Mouse (Mus musculus) gastrocnemius, postnatal 36 days (tissue): ENCODE measurements around the gene E130308A19Rik. TPM values are rescaled to one million over a fixed set of nuclear protein-coding genes. Genes with fewer than 3 reads are reported as not detected.
A peak's percentile ranks its signal among the peaks of the same experiment; 100 is the strongest.
"Not testable (repeated sequence)": the region's sequence is repeated elsewhere in the genome, so short reads cannot be mapped to it uniquely, and the experiment has no call there.

Experiments
- DNase-seq, 2 experiments: peaks; one replicate each; pipeline ENCODE4 v3.0.0; 2022
- intact Hi-C: fragments of 180-260 bp; cut with DNase I; formaldehyde crosslinking; loops from one replicate; pipeline ENCODE4 v1.15.1; 2025
- total RNA-seq, 2 experiments: library from RNA; stranded (reverse); gene quantifications; 2 replicates each; pipeline ENCODE4 v1.2.3; 2021

The E130308A19Rik gene
- total RNA-seq, 2 experiments from 2014 or later, result 3.1 to 4.5 TPM

DNA sequence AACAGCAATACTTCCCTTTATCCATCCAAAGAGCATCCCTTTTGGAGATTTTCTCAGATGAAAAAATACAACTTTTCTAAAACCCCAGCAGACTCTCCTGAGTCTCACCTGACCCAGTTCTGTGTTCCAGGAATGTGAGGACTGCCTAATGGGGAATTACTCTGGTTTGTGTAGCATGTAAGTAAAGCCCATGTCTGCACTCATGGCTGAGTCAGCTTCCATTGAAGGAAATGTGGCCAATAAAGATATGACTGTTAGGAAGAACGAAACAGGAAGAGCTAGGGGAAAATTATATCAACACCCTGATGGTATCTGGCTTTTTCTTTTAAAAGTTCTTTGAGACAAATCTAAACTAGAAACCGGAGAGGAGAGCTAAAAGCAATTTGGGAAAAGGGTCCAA is 141.7 kb downstream of the E130308A19Rik start:
- intact Hi-C loops, result loop anchor here (10.0 kb wide), 1 partner anchor 403 kb away; no protein-coding TSS in a partner anchor
- no peak for DNase-seq

DNA sequence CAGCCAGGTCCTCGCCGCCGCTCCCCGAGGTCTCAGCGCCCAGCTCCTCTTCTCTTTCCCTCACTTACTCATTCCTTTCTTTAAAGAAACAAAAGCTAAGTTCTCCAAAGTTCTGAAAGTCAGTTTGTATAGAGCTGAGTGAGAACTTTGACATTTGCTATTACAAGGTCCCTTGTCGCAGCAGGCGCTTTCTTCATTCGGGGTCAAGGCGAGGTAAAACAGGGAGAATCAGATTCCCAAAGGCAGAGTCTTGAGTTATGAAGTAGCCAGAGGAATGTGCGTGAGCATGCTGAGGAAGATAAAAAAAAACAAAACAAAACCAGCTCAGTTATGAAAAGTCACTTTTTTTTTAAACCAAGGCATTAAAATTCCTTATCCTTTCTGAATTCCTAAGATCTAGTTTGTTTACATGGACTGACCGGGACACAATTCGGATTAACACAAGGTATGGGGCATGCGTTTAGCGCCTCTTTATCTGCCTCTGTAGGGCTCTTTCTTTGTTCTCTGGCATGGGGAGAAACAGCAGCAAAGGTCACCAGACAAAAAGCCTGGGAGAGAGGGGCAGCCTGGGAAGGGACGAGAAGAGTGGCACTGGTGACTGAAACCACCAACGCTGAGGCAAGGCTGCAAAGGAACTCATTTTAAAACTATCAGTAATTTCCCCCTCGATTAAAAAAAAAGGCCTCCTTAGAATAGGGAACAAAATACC is 146.3 kb downstream of the E130308A19Rik start:
- no peak for DNase-seq
- intact Hi-C loops, result no loop called here

GRCm38 (mm10) chr4:59777828-59778227 is 151.8 kb downstream of the E130308A19Rik start:
- intact Hi-C loops, result no loop called here
- no peak for DNase-seq

DNA sequence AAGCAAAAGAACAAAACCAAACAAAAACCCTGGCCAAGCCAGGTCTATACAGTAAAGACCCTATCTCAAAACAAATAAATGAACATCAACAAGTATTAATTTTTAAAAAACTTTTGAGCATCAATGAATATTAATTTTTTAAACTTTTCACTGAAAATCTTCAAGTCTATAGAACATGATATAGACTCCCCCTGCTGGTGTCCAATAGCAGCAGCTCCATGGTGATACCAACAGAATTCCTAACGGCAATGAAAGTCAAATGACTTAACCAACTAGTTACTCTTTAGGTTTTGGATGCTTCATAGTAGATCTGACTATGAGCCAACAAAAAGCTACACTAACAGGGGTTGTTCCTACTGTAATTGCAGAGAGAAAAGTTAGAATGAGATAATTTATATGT is 154.6 kb downstream of the E130308A19Rik start:
- intact Hi-C loops, result loop anchor here (5.0 kb wide), 1 partner anchor 153 kb away; the partner anchor contains the start of gene E130308A19Rik
- DNase-seq, result no peak

- peak in 1 of 2 experiments; percentile 20 for DNase-seq
- intact Hi-C loops, result loop anchor here (5.0 kb wide), 1 partner anchor 156 kb away; the partner anchor contains the start of gene E130308A19Rik
Measured at GRCm38 (mm10) chr4:59782853-59783684, 157.1 kb downstream of the E130308A19Rik start.

- intact Hi-C loops, result loop anchor here (5.0 kb wide), 1 partner anchor 156 kb away; the partner anchor contains the start of gene E130308A19Rik
- peak; percentile 90 to 93 for DNase-seq
Measured at GRCm38 (mm10) chr4:59783685-59784279, 157.8 kb downstream of the E130308A19Rik start.

DNA sequence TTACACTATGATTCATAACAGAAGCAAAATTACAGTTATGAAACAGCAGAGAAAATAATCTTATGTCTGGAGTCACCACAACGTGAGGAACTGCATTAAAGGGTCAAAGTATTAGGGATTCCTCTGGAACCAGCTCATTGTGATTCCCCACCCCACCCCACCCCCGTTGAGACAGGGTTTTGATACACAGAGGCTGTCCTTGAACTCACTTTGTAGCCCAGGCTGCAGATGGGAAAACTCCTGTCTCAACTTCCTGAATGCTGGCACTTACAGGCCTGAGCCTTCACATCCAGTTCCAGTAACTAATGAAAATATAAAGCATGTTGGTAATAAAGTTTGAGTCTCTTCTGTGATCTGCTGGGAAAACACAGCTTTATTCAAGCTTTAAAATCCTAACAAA is 159.4 kb downstream of the E130308A19Rik start:
- intact Hi-C loops, result no loop called here
- DNase-seq, result no peak

- DNase-seq, result peak; percentile 68 to 72
- intact Hi-C loops, result loop anchor here (1.0 to 2.0 kb wide), 3 partner anchors 64 to 143 kb away; no protein-coding TSS in a partner anchor
Measured at GRCm38 (mm10) chr4:59786661-59787060, 160.7 kb downstream of the E130308A19Rik start.

DNA sequence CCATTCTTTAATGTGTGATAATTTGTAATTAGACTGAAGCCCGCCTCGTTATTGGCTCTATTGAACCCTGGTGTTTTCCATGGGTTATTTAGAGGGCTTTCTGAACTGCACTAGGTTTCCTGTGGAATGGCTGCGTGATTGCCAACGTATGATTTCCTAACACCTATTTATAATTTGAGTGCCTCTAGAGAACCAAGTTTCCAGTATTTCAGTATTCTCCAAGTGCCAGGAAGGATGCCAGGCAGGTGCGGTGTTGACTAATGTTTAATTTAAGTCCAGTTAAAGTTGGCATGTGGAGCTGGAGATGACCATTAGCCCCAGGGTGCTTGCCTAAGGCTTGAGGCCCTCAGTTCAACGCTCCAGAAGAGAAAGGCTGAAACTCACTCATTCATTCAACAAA is 161.1 kb downstream of the E130308A19Rik start:
- intact Hi-C loops, result loop anchor here (2.0 kb wide), 2 partner anchors 64 to 84 kb away; no protein-coding TSS in a partner anchor
- DNase-seq, result no peak

- intact Hi-C loops, result no loop called here
- no peak for DNase-seq
Measured at GRCm38 (mm10) chr4:59789015-59789414, 163.0 kb downstream of the E130308A19Rik start.

- DNase-seq, intact Hi-C loops: not testable (repeated sequence)
Measured at GRCm38 (mm10) chr4:59793626-59794025, 167.6 kb downstream of the E130308A19Rik start.

- no peak for DNase-seq
- intact Hi-C loops, result no loop called here
Measured at GRCm38 (mm10) chr4:59794116-59794515, 168.1 kb downstream of the E130308A19Rik start.

GRCm38 (mm10) chr4:59795788-59796455 is 169.9 kb downstream of the E130308A19Rik start:
- intact Hi-C loops, result no loop called here
- DNase-seq, result no peak

DNA sequence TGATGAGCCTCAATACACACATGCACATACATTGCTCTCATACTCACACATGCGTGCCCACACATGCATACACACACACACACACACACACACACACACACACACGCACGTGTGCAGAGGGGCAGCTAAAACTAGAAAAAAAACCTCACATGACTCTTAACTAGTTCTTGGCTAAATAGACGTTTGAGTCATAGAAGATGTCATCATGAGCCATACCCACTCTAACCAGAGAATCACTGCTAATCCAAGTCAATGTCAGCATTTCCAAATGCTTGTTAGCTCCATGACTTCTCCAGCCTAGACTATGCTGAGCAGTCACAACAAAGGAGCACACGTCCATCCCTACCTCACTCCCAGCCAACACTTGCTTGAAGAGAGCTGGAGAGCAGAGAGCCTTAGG is 174.2 kb downstream of the E130308A19Rik start:
- intact Hi-C loops, result no loop called here
- no peak for DNase-seq

DNA sequence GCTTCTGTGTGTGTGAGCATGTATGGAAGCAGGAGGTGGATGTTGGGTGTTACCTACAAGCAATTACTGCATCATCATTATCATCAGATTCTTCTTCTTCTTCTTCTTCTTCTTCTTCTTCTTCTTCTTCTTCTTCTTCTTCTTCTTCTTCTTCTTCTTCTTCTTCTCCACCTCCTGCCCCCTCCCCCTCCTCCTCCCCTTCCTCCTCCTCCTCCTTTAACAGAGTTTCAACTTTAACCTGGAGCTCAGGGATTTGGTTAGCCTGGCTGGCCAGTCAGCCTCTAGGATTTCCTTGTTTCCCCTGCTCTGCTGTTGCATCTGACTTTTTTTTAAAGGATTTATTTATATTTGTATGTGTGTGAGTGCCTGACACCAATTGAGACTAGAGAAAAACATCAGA is 175.5 kb downstream of the E130308A19Rik start, which contains the start of gene Inip:
Gene Inip, minus strand, starts transcription at position 101 of the 400 bp plus-strand sequence.
- intact Hi-C loops, result no loop called here
- no peak for DNase-seq

- DNase-seq, result no peak
- intact Hi-C loops, result no loop called here
Measured at GRCm38 (mm10) chr4:59802107-59802506, 176.1 kb downstream of the E130308A19Rik start.

DNA sequence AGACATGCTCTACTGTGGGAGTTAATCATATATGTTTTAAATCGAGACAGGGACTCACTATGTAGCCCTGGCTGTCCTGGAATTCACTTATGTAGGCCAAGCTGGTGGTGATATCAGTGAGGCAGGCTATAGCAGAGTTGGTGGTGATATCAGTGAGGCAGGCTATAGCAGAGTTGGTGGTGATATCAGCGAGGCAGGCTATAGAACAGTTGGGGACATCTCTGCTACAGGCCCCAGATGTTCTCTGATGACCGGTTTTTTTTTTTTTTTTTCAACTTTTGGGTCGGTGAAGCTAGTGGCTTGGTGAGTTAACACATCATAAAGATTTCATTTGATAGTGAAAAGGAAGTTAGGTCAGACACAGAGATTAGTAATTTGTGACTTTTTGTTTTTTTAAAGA is 176.8 kb downstream of the E130308A19Rik start:
- intact Hi-C loops, result no loop called here
- DNase-seq, result no peak

DNA sequence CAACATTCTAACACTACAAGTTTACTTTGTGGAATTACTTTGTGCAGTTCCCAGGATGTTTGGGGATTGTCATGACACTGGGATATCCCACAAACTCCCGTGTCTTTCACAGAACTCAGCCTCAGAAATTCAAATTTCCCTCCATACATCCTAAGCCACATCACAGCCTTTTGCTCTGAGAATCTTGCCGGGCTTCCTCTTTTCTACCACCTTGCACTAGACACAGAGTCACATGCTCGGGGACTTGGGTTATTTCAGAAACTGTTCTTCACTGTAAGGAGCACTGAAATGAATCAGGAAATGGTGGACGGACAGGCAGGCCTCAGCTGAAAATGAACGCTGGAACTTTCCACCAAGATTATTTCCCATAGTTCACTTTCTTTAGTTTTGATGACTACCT is 177.3 kb downstream of the E130308A19Rik start:
- DNase-seq, result no peak
- intact Hi-C loops, result no loop called here

- intact Hi-C loops, result no loop called here
- no peak for DNase-seq
Measured at GRCm38 (mm10) chr4:59804754-59805153, 178.7 kb downstream of the E130308A19Rik start.
